Mouse (Mus musculus) lung, embryonic 16.5 days (tissue): ENCODE data around the gene Cd5. TPM values are rescaled to one million over a fixed set of nuclear protein-coding genes. Genes with fewer than 3 reads are reported as not detected.

ENCODE experiments used
- ATAC-seq: fragments of 200-750 bp; cut with Nextera tagmentation; 2 replicates; pipeline ENCODE4 v1.8.0; 2017; ENCODE audit warnings: low read depth, mild to moderate bottlenecking, moderate library complexity
- H3K27ac ChIP-seq: fragments of 300-500 bp; sonication (generic); 2 replicates; pipeline ENCODE4 v1.5.1; 2014; ENCODE audit warnings: mild to moderate bottlenecking, control low read depth, low read length
- H3K27me3 ChIP-seq: fragments of 300-500 bp; sonication (generic); 2 replicates; pipeline ENCODE4 v1.6.1; 2014; ENCODE audit warnings: low read depth, low read length, mixed read lengths; ENCODE audit not compliant: control insufficient read depth, insufficient read depth
- H3K36me3 ChIP-seq: fragments of 300-500 bp; sonication (generic); 2 replicates; pipeline ENCODE4 v1.6.1; 2014; ENCODE audit warnings: low read length; ENCODE audit not compliant: control insufficient read depth, insufficient read depth
- H3K4me1 ChIP-seq: fragments of 300-500 bp; sonication (generic); replicated peaks from 2 replicates; pipeline ENCODE4 v1.6.1; 2014; ENCODE audit warnings: low read length, mixed read lengths; ENCODE audit not compliant: control insufficient read depth, insufficient read depth
- H3K4me2 ChIP-seq: fragments of 300-500 bp; sonication (generic); 2 replicates; pipeline ENCODE4 v1.6.1; 2014; ENCODE audit warnings: low read depth, low read length, control low read depth
- H3K4me3 ChIP-seq: fragments of 300-500 bp; sonication (generic); 2 replicates; pipeline ENCODE4 v1.5.1; 2014; ENCODE audit warnings: mild to moderate bottlenecking, low read length, control low read depth
- H3K9ac ChIP-seq: fragments of 300-500 bp; sonication (generic); 2 replicates; pipeline ENCODE4 v1.6.1; 2014; ENCODE audit warnings: low read length, control low read depth
- H3K9me3 ChIP-seq: fragments of 300-500 bp; sonication (generic); 2 replicates; pipeline ENCODE4 v1.6.1; 2016; ENCODE audit warnings: low read length; ENCODE audit not compliant: control insufficient read depth
- WGBS: fragments of 180-500 bp; shearing (Covaris S2); extraction: QIAGEN DNeasy Blood & Tissue Kit; methylation state at CpG from one replicate; pipeline ENCODE4 v1.1.7; 2014; 5-methylcytosine and 5-hydroxymethylcytosine counted together
- polyA plus RNA-seq: library from polyadenylated mRNA; unstranded; fragments of >200 nt; fragmentation: Nextera tagmentation; extraction: Ambion mirVana; gene quantifications from 2 replicates; pipeline ENCODE4 v1.2.1, GENCODE M21; 2015

Cd5 gene
- polyA plus RNA-seq, 1 experiment from 2014 or later, result 0.87 TPM

GRCm38 (mm10) chr19:10724629-10725363, 14.0 kb downstream of the Cd5 start:
- no peak overlapping the region for H3K9ac ChIP-seq
- peaks cover 22% of the 10 kb centered on the region for H3K4me1 ChIP-seq
- H3K27me3 ChIP-seq, result no peaks in the 10 kb centered on the region
- H3K9me3 ChIP-seq, result no peaks in the 10 kb centered on the region
- 68% methylated on average over 13 of the region's 13 CpGs for whole genome bisulfite sequencing
- H3K27ac ChIP-seq, result no peak overlapping the region
- no peaks in the 10 kb centered on the region for H3K36me3 ChIP-seq
- no peak overlapping the region for H3K4me3 ChIP-seq
- H3K4me2 ChIP-seq, result no peak overlapping the region
- ATAC-seq, result no peak

GRCm38 (mm10) chr19:10723649-10724048, 15.2 kb downstream of the Cd5 start:
- Histone ChIP-seq H3K4me3 (no peak overlapping the region), H3K36me3 (no peaks in the 10 kb centered on the region), H3K9ac (no peak overlapping the region), H3K4me2 (no peak overlapping the region), H3K27ac (0 out of 2 replicates have a peak overlapping the region, but pooled peaks have one; percentile 13), H3K27me3 (no peaks in the 10 kb centered on the region), H3K9me3 (no peaks in the 10 kb centered on the region), H3K4me1 (peaks cover 25% of the 10 kb centered on the region)
- WGBS, result 26% methylated on average over 5 of the region's 5 CpGs
- ATAC-seq, result peak; percentile 41; the same call in 1 of the 2 replicates

GRCm38 (mm10) chr19:10723084-10723483, 15.7 kb downstream of the Cd5 start:
- WGBS, result 15% methylated on average over 13 of the region's 13 CpGs
- Histone ChIP-seq H3K27ac (no peak overlapping the region), H3K36me3 (no peaks in the 10 kb centered on the region), H3K4me1 (peaks cover 28% of the 10 kb centered on the region), H3K4me2 (no peak overlapping the region), H3K27me3 (no peaks in the 10 kb centered on the region), H3K9me3 (no peaks in the 10 kb centered on the region), H3K9ac (no peak overlapping the region), H3K4me3 (no peak overlapping the region)
- no peak for ATAC-seq

GRCm38 (mm10) chr19:10721064-10721463, 17.7 kb downstream of the Cd5 start:
- no peak overlapping the region for H3K27ac ChIP-seq
- H3K9ac ChIP-seq, result no peak overlapping the region
- H3K27me3 ChIP-seq, result no peaks in the 10 kb centered on the region
- H3K36me3 ChIP-seq, result no peaks in the 10 kb centered on the region
- 40% methylated on average over 5 of the region's 5 CpGs for WGBS
- ATAC-seq, result no peak
- H3K4me2 ChIP-seq, result no peak overlapping the region
- no peaks in the 10 kb centered on the region for H3K9me3 ChIP-seq
- no peak overlapping the region for H3K4me3 ChIP-seq
- H3K4me1 ChIP-seq, result peaks cover 29% of the 10 kb centered on the region

- H3K27ac ChIP-seq, result no peak overlapping the region
- H3K9ac ChIP-seq, result no peak overlapping the region
- WGBS, result 27% methylated on average over 3 of the region's 3 CpGs
- H3K9me3 ChIP-seq, result no peaks in the 10 kb centered on the region
- H3K27me3 ChIP-seq, result no peaks in the 10 kb centered on the region
- H3K4me2 ChIP-seq, result no peak overlapping the region
- no peak for ATAC-seq
- H3K4me3 ChIP-seq, result no peak overlapping the region
- no peaks in the 10 kb centered on the region for H3K36me3 ChIP-seq
- H3K4me1 ChIP-seq, result peaks cover 29% of the 10 kb centered on the region
Observed at GRCm38 (mm10) chr19:10720524-10720923, 18.3 kb downstream of the Cd5 start.

GRCm38 (mm10) chr19:10719751-10720150, 19.1 kb downstream of the Cd5 start:
- Histone ChIP-seq H3K36me3 (no peaks in the 10 kb centered on the region), H3K4me3 (no peak overlapping the region), H3K4me1 (peaks cover 29% of the 10 kb centered on the region), H3K9me3 (no peaks in the 10 kb centered on the region), H3K27me3 (no peaks in the 10 kb centered on the region), H3K27ac (no peak overlapping the region), H3K9ac (no peak overlapping the region), H3K4me2 (no peak overlapping the region)
- 19% methylated on average over 2 of the region's 2 CpGs for WGBS
- ATAC-seq, result no peak

GRCm38 (mm10) chr19:10718251-10718775, 20.5 kb downstream of the Cd5 start:
- H3K36me3 ChIP-seq, result peaks cover 2% of the 10 kb centered on the region
- no peaks in the 10 kb centered on the region for H3K9me3 ChIP-seq
- H3K9ac ChIP-seq, result no peak overlapping the region
- WGBS, result 38% methylated on average over 7 of the region's 7 CpGs
- H3K4me3 ChIP-seq, result no peak overlapping the region
- H3K4me1 ChIP-seq, result peaks cover 18% of the 10 kb centered on the region
- H3K4me2 ChIP-seq, result no peak overlapping the region
- no peaks in the 10 kb centered on the region for H3K27me3 ChIP-seq
- H3K27ac ChIP-seq, result no peak overlapping the region
- 0 out of 2 replicates have a peak, but pooled peaks have one; percentile 24 for ATAC-seq

- no peak for ATAC-seq
- 65% methylated on average over 6 of the region's 6 CpGs for WGBS
Observed at GRCm38 (mm10) chr19:10715476-10715875, 23.3 kb downstream of the Cd5 start.

GRCm38 (mm10) chr19:10714682-10715475, 23.9 kb downstream of the Cd5 start:
- ATAC-seq, result peak; percentile 69; the same call in 1 of the 2 replicates
- 33% methylated on average over 4 of the region's 4 CpGs for WGBS
- no peak overlapping the region for H3K27ac ChIP-seq

More at GRCm38 (mm10) chr19:10715476-10715875, 23.3 kb downstream of the Cd5 start:
- H3K4me3 ChIP-seq, result no peak overlapping the region
- no peak overlapping the region for H3K4me2 ChIP-seq
- no peaks in the 10 kb centered on the region for H3K9me3 ChIP-seq
- H3K36me3 ChIP-seq, result peaks cover 26% of the 10 kb centered on the region
- H3K27me3 ChIP-seq, result no peaks in the 10 kb centered on the region
- H3K27ac ChIP-seq, result no peak overlapping the region
- peaks cover 12% of the 10 kb centered on the region for H3K4me1 ChIP-seq
- no peak overlapping the region for H3K9ac ChIP-seq

More at GRCm38 (mm10) chr19:10714682-10715475, 23.9 kb downstream of the Cd5 start:
- Histone ChIP-seq H3K9ac (no peak overlapping the region), H3K9me3 (no peaks in the 10 kb centered on the region), H3K4me2 (no peak overlapping the region), H3K27me3 (no peaks in the 10 kb centered on the region), H3K4me3 (no peak overlapping the region), H3K4me1 (peaks cover 8% of the 10 kb centered on the region; the same call in 1 of the 2 replicates), H3K36me3 (peaks cover 26% of the 10 kb centered on the region)
